Mouse (Mus musculus): ENCODE measurements around the gene Gngt1. TPM values are rescaled to one million over a fixed set of nuclear protein-coding genes. Genes with fewer than 3 reads are reported as not detected.

Gngt1 gene
- polyA plus RNA-seq (2016; fragmentation: Nextera tagmentation; extraction: Ambion mirVana): not detected in 2 replicates

DNA sequence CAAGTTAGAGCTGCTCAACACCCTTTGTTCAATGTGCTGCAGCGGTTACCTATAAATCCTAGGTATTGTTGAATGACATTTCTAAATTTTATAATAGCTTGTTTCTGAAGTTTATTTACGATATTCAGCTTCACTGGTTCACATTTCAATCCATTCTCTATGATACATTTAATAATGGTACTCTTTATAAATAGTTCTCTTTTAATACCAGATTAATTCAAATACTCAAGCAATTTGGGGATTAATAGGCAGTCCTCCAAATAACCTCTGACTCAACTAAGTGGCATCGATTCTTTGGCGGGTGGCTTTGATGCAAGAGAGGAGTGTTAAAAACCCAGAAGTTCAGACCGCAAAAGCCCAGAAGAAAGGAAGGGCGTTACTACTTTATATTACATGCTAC, at the start of gene Gngt1:
TSS of gene Gngt1 (plus strand) at position 301 of the 400 bp plus-strand sequence.
- Histone ChIP-seq H3K9ac (replicated peaks) (no peak within 1 kb of the TSS), H3K4me1 (replicated peaks) (0 out of 2 replicates have a peak, but pooled peaks cover 4% of the 10 kb centered on the region), H3K9me3 (no peaks in the 10 kb centered on the region), H3K4me3 (replicated peaks) (no peak within 1 kb of the TSS), H3K27me3 (no peaks in the 10 kb centered on the region), H3K36me3 (no peaks in the 10 kb centered on the region), H3K4me2 (no peak within 1 kb of the TSS), H3K27ac (no peak within 1 kb of the TSS)
- no peak for ATAC-seq (ENCODE audit: insufficient number of reproducible peaks, insufficient read depth, low FRiP score, low TSS enrichment, low read depth)
- 84% methylated on average over 6 of the region's 6 CpGs for WGBS

DNA sequence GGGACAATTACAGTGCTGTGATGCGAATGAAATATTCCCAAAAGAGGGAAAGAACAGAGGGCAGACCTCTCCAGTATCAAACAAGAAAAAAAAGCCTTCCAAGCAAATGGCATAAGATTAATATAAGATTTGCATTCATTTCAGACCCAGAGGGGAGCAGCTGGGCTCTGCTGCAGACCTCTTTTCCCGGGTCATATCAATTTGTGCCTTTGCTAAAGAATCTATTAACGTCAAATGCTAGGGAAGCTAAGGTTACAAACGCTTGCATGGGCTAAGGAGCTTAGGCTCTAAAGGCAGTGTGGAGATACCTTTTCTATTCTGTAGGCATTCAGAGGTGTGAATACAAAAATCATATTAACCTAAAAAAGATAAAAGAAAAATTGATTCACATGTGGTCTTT, 38.6 kb upstream of the Gngt1 start:
- no peaks in the 10 kb centered on the region for H3K27me3 ChIP-seq
- no peak overlapping the region for H3K4me2 ChIP-seq
- 60% methylated on average over 4 of the region's 4 CpGs for WGBS
- no peak for ATAC-seq (ENCODE audit: insufficient number of reproducible peaks, insufficient read depth, low FRiP score, low TSS enrichment, low read depth)
- H3K9me3 ChIP-seq: no peaks in the 10 kb centered on the region
- no peak overlapping the region for H3K4me3 ChIP-seq (replicated peaks)
- no peaks in the 10 kb centered on the region for H3K4me1 ChIP-seq (replicated peaks)
- no peak overlapping the region for H3K9ac ChIP-seq (replicated peaks)
- H3K36me3 ChIP-seq: no peaks in the 10 kb centered on the region
- H3K27ac ChIP-seq: no peak overlapping the region

DNA sequence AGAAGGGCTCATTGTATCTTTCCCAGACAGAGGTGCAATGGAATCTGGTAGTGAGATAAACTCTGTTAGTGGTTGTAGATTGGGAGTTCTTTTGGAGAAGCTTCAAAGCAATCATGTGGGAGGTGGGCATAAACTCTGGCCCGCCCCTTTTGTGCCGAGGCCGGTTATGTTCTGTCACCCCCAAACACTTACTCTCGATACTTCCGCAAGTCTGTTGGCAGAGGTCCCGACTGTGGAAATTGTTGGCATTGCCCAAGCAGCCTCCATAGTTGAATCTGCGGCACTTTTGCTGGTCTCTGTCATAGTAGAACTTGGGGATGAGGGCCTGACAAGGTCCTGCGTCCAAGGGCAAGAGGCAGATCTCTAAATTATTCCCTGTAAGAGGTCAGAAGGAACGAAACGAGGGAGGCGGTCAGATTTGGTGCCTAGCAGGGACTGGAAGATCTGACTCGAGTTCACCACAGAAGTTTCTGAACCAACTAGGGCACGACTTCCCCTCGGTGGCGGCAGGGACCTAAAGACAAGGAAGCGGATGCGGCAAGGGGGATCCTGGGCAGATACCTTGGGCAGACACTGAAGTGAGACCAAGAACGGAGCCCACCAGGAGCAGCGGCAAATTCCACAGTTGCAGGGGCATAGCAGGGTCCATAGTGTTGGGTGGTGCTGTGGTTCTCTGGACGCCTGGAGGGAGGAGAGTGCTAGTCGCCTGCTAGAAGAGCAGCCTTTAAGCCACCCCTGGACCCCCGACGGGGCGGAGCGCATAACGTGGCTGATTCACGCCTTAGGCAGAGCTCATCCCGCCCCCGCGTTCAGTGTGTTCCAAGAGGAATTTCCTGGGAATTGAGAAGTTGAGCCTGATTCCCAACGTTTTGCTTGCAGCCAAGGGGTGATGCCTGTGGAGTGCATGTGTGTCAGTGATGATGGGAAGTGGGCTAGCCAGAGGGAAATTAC, 25.6 kb upstream of the Gngt1 start:
- Histone ChIP-seq H3K27ac (no peak overlapping the region), H3K4me3 (replicated peaks) (peak overlapping the region; percentile 23), H3K9ac (replicated peaks) (no peak overlapping the region; the same call in 1 of the 2 replicates), H3K27me3 (peaks cover 18% of the 10 kb centered on the region), H3K4me1 (replicated peaks) (peaks cover 4% of the 10 kb centered on the region; the same call in 1 of the 2 replicates), H3K36me3 (no peaks in the 10 kb centered on the region), H3K9me3 (no peaks in the 10 kb centered on the region), H3K4me2 (peak overlapping the region; percentile 52)
- ATAC-seq (ENCODE audit: insufficient number of reproducible peaks, insufficient read depth, low FRiP score, low TSS enrichment, low read depth): no peak
- WGBS: 21% methylated on average over 31 of the region's 31 CpGs

DNA sequence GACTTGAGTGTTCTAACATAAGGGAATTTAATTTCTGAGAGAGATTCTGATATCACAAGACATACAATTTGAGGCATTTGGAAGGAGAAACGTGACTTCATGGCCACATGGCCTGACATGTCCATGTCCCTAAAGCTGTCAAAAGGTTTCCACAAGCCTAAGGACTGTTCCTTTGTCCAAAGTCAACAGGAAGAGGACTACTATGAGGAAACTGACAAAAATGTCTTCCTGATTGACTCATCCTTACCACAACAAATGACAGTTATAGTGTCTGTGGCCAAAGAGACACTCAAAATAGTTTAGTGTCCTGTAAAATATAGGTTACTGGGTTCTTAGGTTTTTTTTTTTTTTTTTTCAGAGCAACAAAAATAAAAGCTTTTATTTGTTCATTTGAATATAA, 19.9 kb upstream of the Gngt1 start:
- no peaks in the 10 kb centered on the region for H3K4me1 ChIP-seq (replicated peaks)
- H3K4me2 ChIP-seq: no peak overlapping the region
- H3K9ac ChIP-seq (replicated peaks): no peak overlapping the region
- H3K27me3 ChIP-seq: peaks cover 2% of the 10 kb centered on the region; the same call in 1 of the 2 replicates
- ATAC-seq (ENCODE audit: insufficient number of reproducible peaks, insufficient read depth, low FRiP score, low TSS enrichment, low read depth): no peak
- H3K27ac ChIP-seq: no peak overlapping the region
- WGBS: 73% methylated on average over 1 of the region's 1 CpGs
- H3K36me3 ChIP-seq: no peaks in the 10 kb centered on the region
- no peaks in the 10 kb centered on the region for H3K9me3 ChIP-seq
- H3K4me3 ChIP-seq (replicated peaks): no peak overlapping the region

DNA sequence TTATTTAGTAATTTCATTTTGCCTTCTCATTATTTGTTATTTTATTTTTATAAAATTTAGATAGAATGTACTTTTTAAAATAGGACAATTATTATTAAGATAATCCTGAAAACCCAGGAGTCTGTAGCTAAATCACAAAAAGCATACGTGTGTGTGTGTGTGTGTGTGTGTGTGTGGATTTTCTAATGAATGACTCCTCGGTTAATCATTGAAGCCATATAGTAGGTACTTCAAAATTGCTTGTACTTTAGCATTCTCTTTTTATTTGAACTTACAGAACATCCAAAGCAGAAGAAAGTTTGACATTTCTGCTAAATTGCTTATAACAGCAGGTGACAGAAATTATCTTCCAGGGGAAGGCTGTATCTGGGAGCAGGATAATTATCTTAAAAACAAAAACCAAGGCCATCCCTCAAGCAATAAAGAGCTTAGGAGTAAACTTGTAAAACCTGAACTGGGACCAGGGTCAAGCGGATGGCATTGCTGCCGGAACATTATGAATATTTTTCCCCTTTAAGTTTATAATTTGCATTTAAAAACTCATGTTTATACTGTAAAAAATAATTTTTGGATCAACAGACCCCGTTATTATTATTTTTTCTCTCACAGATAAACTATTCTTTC, 10.8 kb upstream of the Gngt1 start:
- no peak overlapping the region for H3K4me3 ChIP-seq (replicated peaks)
- no peaks in the 10 kb centered on the region for H3K27me3 ChIP-seq
- no peak overlapping the region for H3K27ac ChIP-seq
- no peaks in the 10 kb centered on the region for H3K4me1 ChIP-seq (replicated peaks)
- H3K36me3 ChIP-seq: no peaks in the 10 kb centered on the region
- H3K9ac ChIP-seq (replicated peaks): no peak overlapping the region
- 86% methylated on average over 5 of the region's 5 CpGs for WGBS
- no peak overlapping the region for H3K4me2 ChIP-seq
- H3K9me3 ChIP-seq: no peaks in the 10 kb centered on the region
- ATAC-seq (ENCODE audit: insufficient number of reproducible peaks, insufficient read depth, low FRiP score, low TSS enrichment, low read depth): no peak

DNA sequence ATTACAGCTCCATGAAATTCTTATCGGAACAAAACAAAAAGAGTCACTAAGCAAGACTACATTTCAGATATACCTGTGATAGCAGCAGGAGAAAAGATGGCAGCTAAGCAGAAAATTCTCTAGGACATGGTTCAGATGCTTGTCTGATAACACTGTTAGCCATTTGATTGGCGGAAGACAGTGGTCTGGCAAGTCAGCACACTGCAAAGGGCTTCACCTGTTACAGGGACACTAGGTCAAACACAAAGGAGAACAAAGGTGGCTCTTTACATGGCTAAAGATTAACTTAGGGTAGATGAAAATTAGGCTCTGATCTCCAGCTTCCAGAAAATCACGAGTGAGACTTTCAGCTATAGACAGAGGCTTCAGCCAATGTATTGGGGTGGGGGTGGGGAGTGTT, 4.8 kb upstream of the Gngt1 start, which contains the start of gene Tfpi2:
TSS of gene Tfpi2 (minus strand) at position 170 of the 400 bp plus-strand sequence.
- no peak for ATAC-seq (ENCODE audit: insufficient number of reproducible peaks, insufficient read depth, low FRiP score, low TSS enrichment, low read depth)
- H3K9ac ChIP-seq (replicated peaks): no peak within 1 kb of the TSS
- WGBS: 88% methylated on average over 3 of the region's 3 CpGs
- no peaks in the 10 kb centered on the region for H3K9me3 ChIP-seq
- no peaks in the 10 kb centered on the region for H3K36me3 ChIP-seq
- no peak within 1 kb of the TSS for H3K4me2 ChIP-seq
- H3K27ac ChIP-seq: no peak within 1 kb of the TSS
- no peaks in the 10 kb centered on the region for H3K4me1 ChIP-seq (replicated peaks)
- H3K4me3 ChIP-seq (replicated peaks): no peak within 1 kb of the TSS
- H3K27me3 ChIP-seq: no peaks in the 10 kb centered on the region

DNA sequence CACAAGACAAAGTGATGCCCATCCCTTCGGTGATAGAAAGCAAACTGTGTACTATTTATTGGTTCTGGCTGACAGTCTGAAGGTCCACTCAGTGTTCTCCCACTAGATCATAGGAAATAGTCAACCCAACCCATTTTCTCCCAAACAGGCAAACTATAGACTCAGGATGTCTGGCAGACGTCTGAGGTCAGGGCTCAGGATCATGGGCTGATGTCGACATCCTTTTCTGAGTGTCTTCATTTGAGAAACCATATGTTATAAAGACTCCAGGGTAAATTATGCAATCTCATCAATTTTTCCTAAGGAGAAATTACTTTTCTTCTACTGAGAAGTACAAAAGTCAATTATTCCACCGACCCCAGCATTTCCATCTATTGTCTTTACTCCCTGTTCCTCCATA, 4.5 kb downstream of the Gngt1 start:
- no peak for ATAC-seq (ENCODE audit: insufficient number of reproducible peaks, insufficient read depth, low FRiP score, low TSS enrichment, low read depth)

DNA sequence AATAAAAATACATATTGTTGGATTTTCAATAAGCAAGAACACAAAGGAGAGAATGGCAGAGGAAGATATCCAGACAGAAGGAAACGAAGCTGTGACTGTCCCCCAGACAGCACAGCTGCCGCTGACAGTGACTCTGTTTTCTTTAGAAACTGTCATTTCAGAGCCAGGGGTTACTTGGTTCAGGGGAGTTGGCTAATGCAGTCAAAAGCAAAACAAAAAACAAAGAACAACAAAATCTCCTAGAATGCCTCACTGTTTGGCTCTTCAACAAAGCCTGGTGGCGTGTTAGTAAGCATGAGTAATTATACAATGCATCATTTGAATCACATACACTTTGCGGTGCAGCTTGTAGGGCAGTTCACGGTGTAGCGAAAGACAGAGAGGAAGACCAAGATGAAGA, 5.7 kb downstream of the Gngt1 start:
- Histone ChIP-seq H3K9me3 (no peaks in the 10 kb centered on the region), H3K9ac (replicated peaks) (no peak overlapping the region), H3K27ac (no peak overlapping the region), H3K36me3 (no peaks in the 10 kb centered on the region), H3K4me1 (replicated peaks) (no peaks in the 10 kb centered on the region; the same call in 1 of the 2 replicates), H3K27me3 (no peaks in the 10 kb centered on the region), H3K4me3 (replicated peaks) (no peak overlapping the region), H3K4me2 (no peak overlapping the region)
- no peak for ATAC-seq (ENCODE audit: insufficient number of reproducible peaks, insufficient read depth, low FRiP score, low TSS enrichment, low read depth)
- 88% methylated on average over 6 of the region's 6 CpGs for WGBS

More for the DNA sequence above, 4.5 kb downstream of the Gngt1 start:
- WGBS: 78% methylated on average over 4 of the region's 4 CpGs
- no peaks in the 10 kb centered on the region for H3K9me3 ChIP-seq
- H3K27me3 ChIP-seq: no peaks in the 10 kb centered on the region
- no peak overlapping the region for H3K4me3 ChIP-seq (replicated peaks)
- no peak overlapping the region for H3K9ac ChIP-seq (replicated peaks)
- H3K4me2 ChIP-seq: no peak overlapping the region
- H3K36me3 ChIP-seq: no peaks in the 10 kb centered on the region
- no peak overlapping the region for H3K27ac ChIP-seq
- H3K4me1 ChIP-seq (replicated peaks): 0 out of 2 replicates have a peak, but pooled peaks cover 4% of the 10 kb centered on the region

DNA sequence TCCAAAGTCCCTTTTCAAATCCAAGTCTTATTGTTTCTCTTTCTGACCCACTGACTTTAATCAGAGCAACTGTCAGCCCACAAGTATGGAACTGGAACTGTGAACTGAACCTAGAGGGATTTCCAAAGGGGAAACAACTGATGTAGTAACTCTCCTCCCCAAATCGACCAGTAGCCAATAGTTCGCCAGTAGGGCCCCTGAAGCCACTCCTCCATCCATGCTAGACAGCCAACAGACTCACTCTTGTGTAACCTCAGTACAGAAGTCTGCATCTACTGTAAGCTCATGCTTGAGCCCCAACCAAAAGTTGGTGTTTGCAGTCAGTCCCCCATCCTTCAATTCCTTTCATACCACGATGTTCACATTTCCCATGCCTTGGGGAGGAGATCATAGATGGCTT, 7.1 kb downstream of the Gngt1 start:
- ATAC-seq (ENCODE audit: insufficient number of reproducible peaks, insufficient read depth, low FRiP score, low TSS enrichment, low read depth): no peak
- Histone ChIP-seq H3K27ac (no peak overlapping the region), H3K4me2 (no peak overlapping the region), H3K9me3 (no peaks in the 10 kb centered on the region), H3K27me3 (no peaks in the 10 kb centered on the region), H3K9ac (replicated peaks) (no peak overlapping the region), H3K36me3 (no peaks in the 10 kb centered on the region), H3K4me3 (replicated peaks) (no peak overlapping the region), H3K4me1 (replicated peaks) (peaks cover 4% of the 10 kb centered on the region; the same call in 1 of the 2 replicates)
- WGBS: 79% methylated on average over 3 of the region's 3 CpGs

DNA sequence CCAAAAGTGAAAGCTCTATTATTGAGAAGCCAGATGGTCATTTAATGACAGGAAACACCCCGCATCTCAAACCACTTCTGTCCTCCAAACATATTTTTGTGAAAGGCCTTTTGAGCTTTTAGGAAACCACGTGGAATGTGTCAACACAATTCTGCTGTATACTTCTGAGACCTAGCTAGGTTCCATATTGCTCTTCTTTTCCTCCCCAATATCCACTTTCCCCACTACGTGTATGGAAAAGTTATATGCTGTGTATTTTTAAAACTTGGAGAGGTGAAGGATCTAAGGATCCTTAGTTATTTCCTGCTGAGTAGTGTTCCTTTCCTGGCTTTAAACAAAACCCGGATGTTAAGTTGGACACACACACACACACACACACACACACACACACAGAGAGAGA, 9.9 kb downstream of the Gngt1 start:
- H3K9me3 ChIP-seq: no peaks in the 10 kb centered on the region
- no peak for ATAC-seq (ENCODE audit: insufficient number of reproducible peaks, insufficient read depth, low FRiP score, low TSS enrichment, low read depth)
- H3K4me2 ChIP-seq: peak overlapping the region; percentile 69
- peaks cover 4% of the 10 kb centered on the region; the same call in 1 of the 2 replicates for H3K4me1 ChIP-seq (replicated peaks)
- no peaks in the 10 kb centered on the region for H3K27me3 ChIP-seq
- no peak overlapping the region; the same call in 1 of the 2 replicates for H3K9ac ChIP-seq (replicated peaks)
- WGBS: 33% methylated on average over 4 of the region's 4 CpGs
- no peaks in the 10 kb centered on the region for H3K36me3 ChIP-seq
- H3K27ac ChIP-seq: no peak overlapping the region
- peak overlapping the region; percentile 48 for H3K4me3 ChIP-seq (replicated peaks)

DNA sequence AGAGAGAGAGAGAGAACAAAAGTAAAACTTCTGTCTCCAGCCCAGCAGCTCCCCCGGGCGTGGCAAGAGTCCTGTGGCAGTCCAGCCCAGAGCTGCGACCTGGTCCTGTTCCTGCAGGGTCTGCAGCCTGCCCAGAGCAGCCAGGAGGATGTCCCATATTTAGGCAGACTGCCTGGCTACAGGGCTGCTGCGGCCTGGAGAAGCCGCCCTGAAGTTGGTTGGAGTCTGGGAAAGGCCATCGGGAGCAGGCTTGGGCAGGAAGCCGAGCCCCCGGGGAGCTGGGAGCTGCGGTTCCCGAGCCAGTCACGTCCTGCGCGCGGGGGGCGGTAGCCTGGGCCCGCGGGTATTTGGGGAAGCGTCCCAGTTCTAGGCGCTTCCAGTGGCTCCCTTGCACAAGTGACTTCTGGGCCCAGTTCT, 10.3 kb downstream of the Gngt1 start, which contains the start of gene Gng11:
TSS of gene Gng11 (plus strand) at position 15 of the 417 bp plus-strand sequence.
- Histone ChIP-seq H3K4me2 (peak within 1 kb of the TSS; percentile 69), H3K27ac (peak within 1 kb of the TSS; percentile 72), H3K9ac (replicated peaks) (peak within 1 kb of the TSS; percentile 72), H3K9me3 (no peaks in the 10 kb centered on the region), H3K27me3 (no peaks in the 10 kb centered on the region), H3K36me3 (no peaks in the 10 kb centered on the region), H3K4me1 (replicated peaks) (peaks cover 4% of the 10 kb centered on the region; the same call in 1 of the 2 replicates), H3K4me3 (replicated peaks) (peak within 1 kb of the TSS; percentile 48)
- ATAC-seq (ENCODE audit: insufficient number of reproducible peaks, insufficient read depth, low FRiP score, low TSS enrichment, low read depth): peak; percentile 68
- 1% methylated on average over 19 of the region's 19 CpGs for WGBS
